Mouse (Mus musculus) thymus, adult 2 months (tissue): ENCODE results near the gene Pbld2.

Experiments
- CTCF ChIP-seq: fragments of 200-500 bp; IDR thresholded peaks from 2 replicates; pipeline ENCODE4 v1.5.1; 2012; ENCODE audit warnings: mild to moderate bottlenecking, control low read depth, low read length, moderate library complexity, borderline replicate concordance; ENCODE audit not compliant: control insufficient read depth, poor library complexity, insufficient read depth; ENCODE audit errors: extremely low read depth
- POLR2A ChIP-seq: fragments of 200-500 bp; IDR thresholded peaks from 2 replicates; pipeline ENCODE4 v1.6.1; 2012; ENCODE audit warnings: mild to moderate bottlenecking, low read length, control low read depth, moderate library complexity; ENCODE audit not compliant: control insufficient read depth, poor library complexity, insufficient read depth; ENCODE audit errors: extremely low read depth

DNA sequence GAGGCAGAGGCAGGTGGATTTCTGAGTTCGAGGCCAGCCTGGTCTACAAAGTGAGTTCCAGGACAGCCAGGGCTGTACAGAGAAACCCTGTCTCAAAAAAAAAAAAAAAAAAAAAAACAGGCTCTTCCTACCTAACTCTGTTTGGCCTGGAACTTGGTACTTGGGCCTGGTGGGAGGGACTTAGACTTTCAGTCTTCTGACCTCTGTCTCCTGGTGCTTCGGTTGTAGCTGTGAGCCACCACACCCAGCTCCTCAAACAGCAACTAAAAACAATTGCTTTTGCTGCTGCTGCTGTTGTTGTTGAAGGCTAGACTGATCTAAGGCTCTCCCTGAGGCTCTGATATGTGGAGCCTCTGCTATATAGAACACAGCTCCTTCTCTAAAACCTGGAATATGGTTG, 25.0 kb downstream of the Pbld2 start:
- TF ChIP-seq CTCF (no peak), POLR2A (no peak)
